Comparison of ENCODE assay signal across 23 mouse cellular contexts in genomic region chr8:102612146-102612545, GRCm38 (mm10).
"Had no signal": no experiment of that assay in that cellular context is flagged by ENCODE, and none has a peak within 500 bp of the region (broad histone marks: within the 10 kb centered on the region; RNA-seq: fewer than 3 reads in every experiment).

No protein-coding gene starts in this region.

- H3K4me1 ChIP-seq: heart, embryonic 15.5 days; hindbrain, embryonic 15.5 days; limb, embryonic 10.5 days; limb, embryonic 12.5 days; liver, embryonic 13.5 days; liver, embryonic 15.5 days had no signal

- H3K9ac ChIP-seq: heart, embryonic 13.5 days; heart, embryonic 15.5 days; hindbrain, embryonic 15.5 days; limb, embryonic 12.5 days; liver, embryonic 13.5 days; liver, embryonic 15.5 days had no signal

- DNase-seq: gastrocnemius, postnatal 14 days; gastrocnemius, postnatal 36 days; heart, adult 2 months; heart, postnatal 14 days; heart, postnatal 36 days; kidney, adult 11 months; kidney, adult 2 months; kidney, adult 9 months; kidney, postnatal 10 days; kidney, postnatal 25 days; kidney, postnatal 4 days; liver; liver, embryonic 13.5 days had no signal

- H3K36me3 ChIP-seq: heart, embryonic 13.5 days; heart, embryonic 15.5 days; hindbrain, embryonic 15.5 days; limb, embryonic 10.5 days; limb, embryonic 12.5 days; liver, embryonic 13.5 days; liver, embryonic 15.5 days had no signal

- H3K4me2 ChIP-seq: heart, embryonic 11.5 days; heart, embryonic 13.5 days; heart, embryonic 15.5 days; hindbrain, embryonic 15.5 days; limb, embryonic 12.5 days; liver, embryonic 11.5 days; liver, embryonic 13.5 days; liver, embryonic 15.5 days had no signal

- ATAC-seq: intestine, embryonic 16.5 days had no signal

- H3K27ac ChIP-seq: heart, adult 2 months; heart, embryonic 13.5 days; heart, embryonic 15.5 days; hindbrain, embryonic 15.5 days; layer of hippocampus, adult 2 months; limb, embryonic 10.5 days; limb, embryonic 12.5 days; liver, embryonic 13.5 days; liver, embryonic 15.5 days had no signal

- H3K4me3 ChIP-seq: heart, adult 2 months; heart, embryonic 13.5 days; heart, embryonic 15.5 days; hindbrain, embryonic 15.5 days; layer of hippocampus, adult 2 months; limb, embryonic 10.5 days; limb, embryonic 12.5 days; liver, embryonic 13.5 days; liver, embryonic 15.5 days had no signal

- H3K27me3 ChIP-seq: heart, embryonic 13.5 days; heart, embryonic 15.5 days; hindbrain, embryonic 15.5 days; limb, embryonic 12.5 days; liver, embryonic 13.5 days; liver, embryonic 15.5 days had no signal

- H3K9me3 ChIP-seq: heart, embryonic 13.5 days; heart, embryonic 15.5 days; hindbrain, embryonic 15.5 days; limb, embryonic 10.5 days; limb, embryonic 12.5 days; liver, embryonic 13.5 days; liver, embryonic 15.5 days had no signal
